Mouse (Mus musculus) kidney, postnatal 4 days (tissue): ENCODE results near the gene Crim1.

ENCODE experiments used
- DNase-seq, 2 experiments: peaks; one replicate each; pipeline ENCODE4 v3.0.0; 2021; ENCODE audit warnings: mixed read lengths in 2 of 2

Crim1 gene

GRCm38 (mm10) chr17:78290153-78290876 lies 90.3 kb downstream of the Crim1 start:
- DNase-seq: no peak

- DNase-seq: no peak
Measured at GRCm38 (mm10) chr17:78291030-78291429, 91.0 kb downstream of the Crim1 start.

- no peak for DNase-seq
Measured at GRCm38 (mm10) chr17:78292301-78292700, 92.3 kb downstream of the Crim1 start.

- no peak for DNase-seq
Measured at GRCm38 (mm10) chr17:78292827-78293488, 92.9 kb downstream of the Crim1 start.

GRCm38 (mm10) chr17:78295979-78296378 lies 95.9 kb downstream of the Crim1 start:
- no peak for DNase-seq

GRCm38 (mm10) chr17:78298140-78298539 lies 98.1 kb downstream of the Crim1 start:
- DNase-seq: peak in 1 of 2 experiments; percentile 48

GRCm38 (mm10) chr17:78298967-78299540 lies 99.0 kb downstream of the Crim1 start:
- peak in 1 of 2 experiments; percentile 39 for DNase-seq

- no peak for DNase-seq
Measured at GRCm38 (mm10) chr17:78303053-78303452, 103.0 kb downstream of the Crim1 start.

- no peak for DNase-seq
Measured at GRCm38 (mm10) chr17:78304059-78304458, 104.0 kb downstream of the Crim1 start.

- no peak for DNase-seq
Measured at GRCm38 (mm10) chr17:78306434-78306833, 106.4 kb downstream of the Crim1 start.

- no peak for DNase-seq
Measured at GRCm38 (mm10) chr17:78308221-78308620, 108.2 kb downstream of the Crim1 start.

- DNase-seq: no peak
Measured at GRCm38 (mm10) chr17:78313006-78313405, 113.0 kb downstream of the Crim1 start.

GRCm38 (mm10) chr17:78313612-78314011 lies 113.6 kb downstream of the Crim1 start:
- DNase-seq: no peak

- no peak for DNase-seq
Measured at GRCm38 (mm10) chr17:78315659-78316058, 115.6 kb downstream of the Crim1 start.

GRCm38 (mm10) chr17:78317381-78317780 lies 117.3 kb downstream of the Crim1 start:
- DNase-seq: no peak

- no peak for DNase-seq
Measured at GRCm38 (mm10) chr17:78318810-78319209, 118.8 kb downstream of the Crim1 start.

- DNase-seq: no peak
Measured at GRCm38 (mm10) chr17:78321216-78321835, 121.3 kb downstream of the Crim1 start.

GRCm38 (mm10) chr17:78322369-78323335 lies 122.6 kb downstream of the Crim1 start:
- peak in 1 of 2 experiments; percentile 31 for DNase-seq

- no peak for DNase-seq
Measured at GRCm38 (mm10) chr17:78325761-78326332, 125.8 kb downstream of the Crim1 start.

- no peak for DNase-seq
Measured at GRCm38 (mm10) chr17:78326381-78326780, 126.3 kb downstream of the Crim1 start.

- DNase-seq: no peak
Measured at GRCm38 (mm10) chr17:78327187-78327586, 127.1 kb downstream of the Crim1 start.

- no peak for DNase-seq
Measured at GRCm38 (mm10) chr17:78328287-78328686, 128.2 kb downstream of the Crim1 start.
